Mouse (Mus musculus) lung, adult 2 months (tissue): ENCODE measurements around the gene Ppl.

Source experiments
- CTCF ChIP-seq: fragments of 200-500 bp; IDR thresholded peaks from 2 replicates; pipeline ENCODE4 v1.5.1; 2011; ENCODE audit warnings: mild to moderate bottlenecking, low read length, control low read depth; ENCODE audit not compliant: insufficient read depth
- POLR2A ChIP-seq: fragments of 200-500 bp; IDR thresholded peaks from 2 replicates; pipeline ENCODE4 v1.6.1; 2011; ENCODE audit warnings: low read depth, mild to moderate bottlenecking, control low read depth, low read length, borderline replicate concordance; ENCODE audit errors: extremely low read depth

- TF ChIP-seq POLR2A (no peak), CTCF (no peak)
Measured at GRCm38 (mm10) chr16:5159248-5159647, 27.0 kb upstream of the Ppl start.
